Mouse (Mus musculus) lung, postnatal 0 days (tissue): ENCODE results near the gene Cdk4. TPM values are rescaled to one million over a fixed set of nuclear protein-coding genes. Genes with fewer than 3 reads are reported as not detected.
A peak's percentile ranks its signal among the peaks of the same experiment; 100 is the strongest.

Experiments
- ATAC-seq: fragments of 200-750 bp; cut with Nextera tagmentation; 2 replicates; pipeline ENCODE4 v1.8.0; 2017; ENCODE audit warnings: moderate library complexity
- DNase-seq: peaks from one replicate; pipeline ENCODE4 v3.0.0-alpha.2; 2016; ENCODE audit warnings: low spot score
- H3K27ac ChIP-seq: fragments of 300-500 bp; sonication (generic); 2 replicates; pipeline ENCODE4 v1.5.1; 2014; ENCODE audit warnings: antibody characterized with exemption, mild to moderate bottlenecking, low read length, mixed read lengths
- H3K27me3 ChIP-seq: fragments of 300-500 bp; sonication (generic); replicated peaks from 2 replicates; pipeline ENCODE4 v1.6.1; 2014; ENCODE audit warnings: low read length, mixed read lengths; ENCODE audit not compliant: insufficient read depth
- H3K36me3 ChIP-seq: fragments of 300-500 bp; sonication (generic); 2 replicates; pipeline ENCODE4 v1.6.1; 2014; ENCODE audit warnings: low read length, mixed read lengths; ENCODE audit not compliant: insufficient read depth
- H3K4me1 ChIP-seq: fragments of 300-500 bp; sonication (generic); 2 replicates; pipeline ENCODE4 v1.6.1; 2014; ENCODE audit warnings: antibody characterized with exemption, low read depth, low read length, mixed read lengths; ENCODE audit not compliant: insufficient read depth
- H3K4me2 ChIP-seq: fragments of 300-500 bp; sonication (generic); replicated peaks from 2 replicates; pipeline ENCODE4 v1.6.1; 2014; ENCODE audit warnings: low read depth, mild to moderate bottlenecking, low read length, moderate library complexity, mixed read lengths
- H3K4me3 ChIP-seq: fragments of 300-500 bp; sonication (generic); 2 replicates; pipeline ENCODE4 v1.5.1; 2014; ENCODE audit warnings: low read depth, low read length
- H3K9ac ChIP-seq: fragments of 300-500 bp; sonication (generic); replicated peaks from 2 replicates; pipeline ENCODE4 v1.6.1; 2014; ENCODE audit warnings: low read depth, mild to moderate bottlenecking
- H3K9me3 ChIP-seq: fragments of 300-500 bp; sonication (generic); 2 replicates; pipeline ENCODE4 v1.6.1; 2016; ENCODE audit warnings: low read length, mixed read lengths
- CTCF ChIP-seq: IDR thresholded peaks from 2 replicates; pipeline ENCODE4 v1.5.1; 2016; ENCODE audit warnings: antibody characterized with exemption, mild to moderate bottlenecking
- EP300 ChIP-seq: IDR thresholded peaks from 2 replicates; pipeline ENCODE4 v1.6.1; 2016; ENCODE audit warnings: antibody characterized with exemption, mild to moderate bottlenecking, control low read depth
- WGBS: fragments of 180-500 bp; shearing (Covaris S2); extraction: QIAGEN DNeasy Blood & Tissue Kit; methylation state at CpG from one replicate; pipeline ENCODE4 v1.1.7; 2014; 5-methylcytosine and 5-hydroxymethylcytosine counted together
- polyA plus RNA-seq: library from polyadenylated mRNA; unstranded; fragments of >200 nt; fragmentation: Nextera tagmentation; extraction: Ambion mirVana; gene quantifications from 2 replicates; pipeline ENCODE4 v1.2.1, GENCODE M21; 2015

The Cdk4 gene
- polyA plus RNA-seq, 1 experiment from 2014 or later = 362 TPM

DNA sequence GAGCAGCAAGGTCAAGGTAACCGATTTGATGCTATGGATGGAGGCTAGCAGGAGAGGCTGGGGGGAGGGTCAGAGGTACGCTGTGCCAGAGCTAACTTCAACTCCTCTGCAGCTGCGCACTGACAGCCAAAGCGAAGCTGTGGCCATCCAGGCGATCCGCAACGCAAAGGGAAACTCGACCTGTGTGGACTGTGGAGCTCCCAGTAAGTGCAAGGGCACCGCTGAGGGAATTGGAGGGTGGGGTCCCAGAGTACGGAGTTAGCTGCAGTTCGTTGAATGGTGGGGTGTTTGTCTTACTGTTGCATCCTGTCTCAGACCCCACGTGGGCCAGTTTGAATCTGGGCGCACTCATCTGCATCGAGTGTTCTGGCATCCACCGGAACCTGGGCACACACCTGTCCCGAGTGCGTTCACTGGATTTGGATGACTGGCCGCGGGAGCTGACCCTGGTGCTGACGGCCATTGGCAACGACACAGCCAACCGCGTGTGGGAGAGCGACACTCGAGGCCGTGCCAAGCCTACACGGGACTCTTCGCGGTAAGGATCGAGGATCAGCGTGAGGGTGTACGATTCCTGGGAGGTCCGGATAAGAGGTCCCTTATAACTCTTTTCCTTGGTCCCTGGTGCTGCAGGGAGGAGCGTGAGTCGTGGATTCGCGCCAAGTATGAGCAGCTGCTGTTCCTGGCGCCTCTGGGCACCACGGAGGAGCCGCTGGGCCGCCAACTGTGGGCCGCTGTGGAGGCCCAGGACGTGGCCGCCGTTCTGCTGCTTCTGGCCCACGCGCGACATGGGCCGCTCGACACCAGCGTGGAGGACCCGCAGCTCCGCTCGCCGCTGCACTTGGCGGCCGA is 27.5 kb downstream of the Cdk4 start:
- Histone ChIP-seq H3K9me3 (no peaks in the 10 kb centered on the region), H3K27ac (no peak overlapping the region), H3K4me3 (peak overlapping the region; percentile 15; the same call in 1 of the 2 replicates), H3K4me1 (peaks cover 13% of the 10 kb centered on the region; the same call in 1 of the 2 replicates), H3K27me3 (peaks cover 32% of the 10 kb centered on the region), H3K36me3 (no peaks in the 10 kb centered on the region), H3K9ac (no peak overlapping the region), H3K4me2 (peak overlapping the region; percentile 47)
- no peak for TF ChIP-seq CTCF
- no peak for TF ChIP-seq EP300
- ATAC-seq (peak; percentile 51), DNase-seq (peak; percentile 59)
- WGBS = 16% methylated on average over 52 of the region's 57 CpGs

DNA sequence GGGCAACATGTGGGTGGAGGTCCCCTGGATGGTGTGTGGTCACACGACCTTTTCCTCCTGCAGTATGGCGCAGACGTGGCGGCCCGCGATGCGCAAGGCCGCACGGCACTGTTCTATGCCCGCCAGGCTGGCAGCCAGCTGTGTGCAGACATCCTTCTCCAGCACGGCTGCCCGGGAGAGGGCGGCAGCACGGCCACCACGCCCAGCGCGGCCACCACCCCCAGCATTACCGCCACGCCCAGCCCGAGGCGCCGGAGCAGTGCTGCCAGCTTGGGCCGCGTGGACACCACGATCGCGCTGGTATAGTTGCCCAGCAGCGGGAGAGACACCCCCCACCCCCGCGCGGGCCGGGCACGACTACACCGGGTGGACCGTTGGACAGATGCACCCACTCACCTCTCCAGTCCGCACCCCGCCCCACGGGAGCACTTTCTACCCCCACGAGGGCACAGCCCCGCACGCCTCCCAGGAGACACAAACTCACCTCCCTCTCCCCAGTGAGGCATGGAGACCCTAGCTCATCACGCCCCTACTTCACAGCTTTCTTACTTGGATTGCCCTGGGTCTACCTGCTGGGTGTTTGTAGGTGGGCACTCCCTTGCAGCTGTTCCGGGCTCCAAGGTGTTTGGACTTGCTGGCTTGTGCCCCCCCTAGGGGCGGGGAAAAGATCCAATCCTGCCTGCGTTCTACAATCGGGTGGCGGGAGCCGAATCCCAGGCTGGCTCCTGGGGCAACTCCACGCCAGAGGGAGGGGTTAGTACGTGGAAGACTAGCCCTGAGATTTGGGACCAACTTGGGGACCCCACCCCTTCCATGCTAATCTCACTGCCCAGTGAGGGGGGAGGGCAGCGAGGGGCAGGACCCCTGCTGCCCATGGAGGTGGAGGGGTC is 28.4 kb downstream of the Cdk4 start:
- peak; percentile 46 for ATAC-seq

DNA sequence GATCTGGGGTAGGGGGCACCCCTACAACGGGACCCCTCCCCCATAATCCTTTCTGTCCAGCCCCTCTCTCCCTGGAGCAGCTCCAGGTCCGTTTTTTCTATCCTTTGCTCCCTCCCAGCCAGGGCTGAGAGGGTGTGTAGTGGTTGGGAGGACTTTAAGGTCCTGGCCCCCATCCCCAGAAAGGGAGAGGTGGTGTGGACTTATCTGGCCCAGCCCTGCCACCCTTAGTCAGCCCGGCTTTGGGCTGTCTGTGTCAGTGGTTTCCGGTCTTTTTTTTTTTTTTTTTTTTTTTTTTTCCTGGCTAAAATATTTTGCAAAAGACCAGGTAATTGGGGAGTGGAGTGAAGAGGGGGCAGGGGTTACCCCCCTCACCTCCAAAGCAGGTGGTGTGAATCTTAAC is 29.4 kb downstream of the Cdk4 start:
- H3K27ac ChIP-seq = no peak overlapping the region
- peaks cover 32% of the 10 kb centered on the region for H3K27me3 ChIP-seq
- peaks cover 13% of the 10 kb centered on the region; the same call in 1 of the 2 replicates for H3K4me1 ChIP-seq
- no peak for DNase-seq
- H3K9ac ChIP-seq = no peak overlapping the region
- 37% methylated on average over 4 of the region's 4 CpGs for WGBS
- peaks cover 10% of the 10 kb centered on the region; the same call in 1 of the 2 replicates for H3K36me3 ChIP-seq
- H3K4me3 ChIP-seq = no peak overlapping the region
- ATAC-seq = no peak
- TF ChIP-seq EP300 (no peak), CTCF (no peak)
- no peaks in the 10 kb centered on the region for H3K9me3 ChIP-seq
- H3K4me2 ChIP-seq = no peak overlapping the region

More for the DNA sequence above, 28.4 kb downstream of the Cdk4 start:
- Histone ChIP-seq H3K4me1 (peaks cover 13% of the 10 kb centered on the region; the same call in 1 of the 2 replicates), H3K4me2 (peak overlapping the region; percentile 47), H3K9ac (no peak overlapping the region), H3K27me3 (peaks cover 32% of the 10 kb centered on the region), H3K4me3 (peak overlapping the region; percentile 15; the same call in 1 of the 2 replicates), H3K27ac (no peak overlapping the region), H3K36me3 (peaks cover 3% of the 10 kb centered on the region; the same call in 1 of the 2 replicates), H3K9me3 (no peaks in the 10 kb centered on the region)
- peak; percentile 34 for TF ChIP-seq CTCF
- no peak for TF ChIP-seq EP300
- 15% methylated on average over 48 of the region's 51 CpGs for WGBS
- peak; percentile 55 for DNase-seq

DNA sequence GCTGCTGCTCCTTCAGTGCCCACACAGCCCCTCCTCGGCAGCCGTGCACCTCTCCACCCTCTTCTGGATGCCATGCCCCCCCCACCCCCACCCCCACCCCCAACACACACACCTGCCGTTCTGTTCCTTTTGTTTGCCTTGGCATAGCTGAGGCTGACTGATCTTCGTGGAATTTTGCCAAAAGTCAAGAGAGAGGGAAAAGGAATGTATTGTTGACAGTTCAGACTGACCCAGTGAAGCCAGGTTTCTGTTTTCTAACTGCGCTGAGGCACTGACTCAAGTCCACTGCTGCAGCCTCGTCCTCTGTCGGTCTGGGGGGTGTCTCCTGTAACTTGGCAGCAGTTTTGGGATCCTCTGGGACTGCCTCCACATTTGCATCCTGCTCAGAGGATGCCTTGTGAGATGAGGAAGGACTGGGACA is 31.1 kb downstream of the Cdk4 start:
- Histone ChIP-seq H3K4me2 (0 out of 2 replicates have a peak overlapping the region, but pooled peaks have one; percentile 14), H3K4me1 (peaks cover 13% of the 10 kb centered on the region; the same call in 1 of the 2 replicates), H3K9me3 (no peaks in the 10 kb centered on the region), H3K27ac (peak overlapping the region; percentile 59), H3K4me3 (no peak overlapping the region), H3K36me3 (peaks cover 18% of the 10 kb centered on the region), H3K9ac (no peak overlapping the region), H3K27me3 (peaks cover 32% of the 10 kb centered on the region)
- 20% methylated on average over 7 of the region's 7 CpGs for WGBS
- TF ChIP-seq CTCF (no peak), EP300 (peak; percentile 42; the same call in 1 of the 2 replicates)
- DNase-seq (peak; percentile 86), ATAC-seq (peak; percentile 79)

DNA sequence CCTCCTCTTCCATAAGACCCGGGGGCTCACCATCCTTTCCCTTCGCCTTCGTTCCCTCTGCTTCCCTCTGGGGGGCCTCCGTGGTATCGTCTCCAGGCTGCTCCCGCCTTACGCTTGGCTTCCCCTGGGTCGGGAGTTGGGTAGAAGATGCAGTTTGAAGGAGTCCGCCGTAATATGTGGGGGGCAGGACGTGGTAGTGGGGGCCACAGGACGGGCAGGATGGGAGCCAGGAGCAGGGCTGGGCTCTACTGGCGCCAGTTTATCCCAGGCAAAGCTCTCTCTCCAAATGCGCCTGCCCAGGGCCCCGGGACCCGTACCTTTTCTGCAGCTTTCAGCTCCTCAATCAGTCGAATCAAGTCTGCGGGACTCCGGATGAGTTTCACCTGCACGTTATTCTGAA is 35.2 kb downstream of the Cdk4 start:
- TF ChIP-seq EP300 (no peak), CTCF (no peak)

DNA sequence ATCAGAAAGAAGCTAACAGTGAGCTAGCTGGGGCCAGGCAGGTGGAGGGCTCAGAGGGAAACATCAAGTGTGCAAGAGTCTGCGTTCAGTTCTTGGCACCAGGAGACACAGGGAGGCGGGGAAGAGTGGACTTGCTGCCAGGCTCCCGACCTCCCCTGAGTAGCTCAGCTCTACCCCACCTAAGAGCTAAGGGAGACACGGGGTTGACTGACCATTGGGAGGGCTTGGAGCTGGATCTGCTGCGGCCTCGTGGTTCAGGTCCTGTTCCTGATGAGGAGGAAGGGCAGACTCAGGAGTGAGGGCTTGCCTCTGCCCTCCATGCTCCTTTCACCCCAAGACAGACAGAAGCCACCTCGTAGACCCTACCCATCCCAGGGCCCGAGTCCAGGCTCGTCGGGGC is 35.9 kb downstream of the Cdk4 start:
- Histone ChIP-seq H3K9me3 (no peaks in the 10 kb centered on the region), H3K4me2 (no peak overlapping the region), H3K4me3 (no peak overlapping the region), H3K27ac (no peak overlapping the region), H3K9ac (no peak overlapping the region), H3K36me3 (peaks cover 20% of the 10 kb centered on the region), H3K27me3 (no peaks in the 10 kb centered on the region), H3K4me1 (no peaks in the 10 kb centered on the region)
- no peak for DNase-seq
- WGBS = 87% methylated on average over 10 of the region's 10 CpGs
- ATAC-seq = no peak
- TF ChIP-seq CTCF = no peak
- TF ChIP-seq EP300 = no peak

More for the DNA sequence above, 35.2 kb downstream of the Cdk4 start:
- DNase-seq = no peak
- Histone ChIP-seq H3K4me3 (no peak overlapping the region), H3K9ac (no peak overlapping the region), H3K4me2 (no peak overlapping the region), H3K9me3 (no peaks in the 10 kb centered on the region), H3K27ac (no peak overlapping the region), H3K4me1 (no peaks in the 10 kb centered on the region), H3K36me3 (peaks cover 20% of the 10 kb centered on the region), H3K27me3 (no peaks in the 10 kb centered on the region)
- no peak for ATAC-seq
- WGBS = 78% methylated on average over 20 of the region's 20 CpGs
